Mouse (Mus musculus) hindbrain, postnatal 0 days (tissue): ENCODE measurements around the gene Rpl36a. TPM values are rescaled to one million over a fixed set of nuclear protein-coding genes. Genes with fewer than 3 reads are reported as not detected.

Experiments used
- ATAC-seq: fragments of 200-750 bp; cut with Nextera tagmentation; 2 replicates; pipeline ENCODE4 v1.8.0; 2017; ENCODE audit warnings: mild to moderate bottlenecking, moderate TSS enrichment, moderate library complexity
- DNase-seq: peaks from one replicate; pipeline ENCODE4 v3.0.0-alpha.2; 2015; ENCODE audit warnings: low spot score
- H3K27ac ChIP-seq: fragments of 300-500 bp; sonication (generic); 2 replicates; pipeline ENCODE4 v1.5.1; 2014; ENCODE audit warnings: mild to moderate bottlenecking
- H3K27me3 ChIP-seq: fragments of 300-500 bp; sonication (generic); 2 replicates; pipeline ENCODE4 v1.6.1; 2014; ENCODE audit warnings: low read length, mixed read lengths; ENCODE audit not compliant: insufficient read depth
- H3K36me3 ChIP-seq: fragments of 300-500 bp; sonication (generic); 2 replicates; pipeline ENCODE4 v1.6.1; 2014; ENCODE audit warnings: low read length, mixed read lengths; ENCODE audit not compliant: insufficient read depth
- H3K4me1 ChIP-seq: fragments of 300-500 bp; sonication (generic); 2 replicates; pipeline ENCODE4 v1.6.1; 2014; ENCODE audit warnings: antibody characterized with exemption, low read length, mixed read lengths; ENCODE audit not compliant: insufficient read depth
- H3K4me2 ChIP-seq: fragments of 300-500 bp; sonication (generic); 2 replicates; pipeline ENCODE4 v1.6.1; 2014; ENCODE audit warnings: low read depth, mild to moderate bottlenecking, low read length, moderate library complexity, mixed read lengths
- H3K4me3 ChIP-seq: fragments of 300-500 bp; sonication (generic); 2 replicates; pipeline ENCODE4 v1.5.1; 2014; ENCODE audit warnings: low read length
- H3K9ac ChIP-seq: fragments of 300-500 bp; sonication (generic); replicated peaks from 2 replicates; pipeline ENCODE4 v1.6.1; 2014; ENCODE audit warnings: mild to moderate bottlenecking, low read length, moderate library complexity, mixed read lengths
- H3K9me3 ChIP-seq: fragments of 300-500 bp; sonication (generic); 2 replicates; pipeline ENCODE4 v1.6.1; 2016; ENCODE audit warnings: low read length, mixed read lengths
- CTCF ChIP-seq: IDR thresholded peaks from 2 replicates; pipeline ENCODE4 v1.5.1; 2016; ENCODE audit warnings: antibody characterized with exemption, control low read depth, low read depth
- WGBS: fragments of 180-500 bp; shearing (Covaris S2); extraction: QIAGEN DNeasy Blood & Tissue Kit; methylation state at CpG from one replicate; pipeline ENCODE4 v1.1.7; 2014; 5-methylcytosine and 5-hydroxymethylcytosine counted together
- polyA plus RNA-seq: library from polyadenylated mRNA; unstranded; fragments of >200 nt; fragmentation: Nextera tagmentation; extraction: Ambion mirVana; gene quantifications from 2 replicates; pipeline ENCODE4 v1.2.1, GENCODE M21; 2015
- total RNA-seq: library from RNA; depleted of rRNA; stranded (reverse); fragments of >200 nt; gene quantifications from 2 replicates; pipeline ENCODE4 v1.2.3, GENCODE M21; 2014

The Rpl36a gene
- total and polyA plus RNA-seq, 2 experiments from 2014 or later = 203 to 269 TPM

- Histone ChIP-seq H3K27me3 (no peaks in the 10 kb centered on the region), H3K4me2 (no peak overlapping the region), H3K4me1 (no peaks in the 10 kb centered on the region), H3K9me3 (no peaks in the 10 kb centered on the region), H3K4me3 (no peak overlapping the region), H3K27ac (no peak overlapping the region), H3K9ac (no peak overlapping the region), H3K36me3 (no peaks in the 10 kb centered on the region)
- DNase-seq = no peak
- ATAC-seq = no peak
- 79% methylated on average over 11 of the region's 11 CpGs for WGBS
- TF ChIP-seq CTCF = no peak
Measured at GRCm38 (mm10) chrX:134582270-134582669, 3.2 kb upstream of the Rpl36a start.

- no peaks in the 10 kb centered on the region for H3K27me3 ChIP-seq
Measured at GRCm38 (mm10) chrX:134582888-134583669, 2.4 kb upstream of the Rpl36a start, which contains the start of gene Btk. Btk (minus strand) TSS chrX:134583570.

GRCm38 (mm10) chrX:134586447-134586846 is 993 bp downstream of the Rpl36a start:
- no peak for ATAC-seq
- Histone ChIP-seq H3K27me3 (no peaks in the 10 kb centered on the region), H3K27ac (peak overlapping the region; percentile 71; the same call in 1 of the 2 replicates)

More at GRCm38 (mm10) chrX:134582888-134583669, 2.4 kb upstream of the Rpl36a start, which contains the start of gene Btk:
- 80% methylated on average over 11 of the region's 11 CpGs for WGBS
- Histone ChIP-seq H3K4me1 (no peaks in the 10 kb centered on the region), H3K27ac (no peak within 1 kb of the TSS), H3K9ac (no peak within 1 kb of the TSS), H3K9me3 (no peaks in the 10 kb centered on the region), H3K4me2 (no peak within 1 kb of the TSS), H3K4me3 (no peak within 1 kb of the TSS), H3K36me3 (no peaks in the 10 kb centered on the region)
- DNase-seq (no peak), ATAC-seq (no peak)
- TF ChIP-seq CTCF = no peak

GRCm38 (mm10) chrX:134588261-134588660 is 2.8 kb downstream of the Rpl36a start:
- H3K27me3 ChIP-seq = no peaks in the 10 kb centered on the region
- H3K4me2 ChIP-seq = no peak overlapping the region
- WGBS = 76% methylated on average over 4 of the region's 4 CpGs
- no peak overlapping the region for H3K4me3 ChIP-seq
- no peak for TF ChIP-seq CTCF
- no peak overlapping the region for H3K9ac ChIP-seq
- H3K9me3 ChIP-seq = no peaks in the 10 kb centered on the region
- H3K27ac ChIP-seq = no peak overlapping the region
- no peaks in the 10 kb centered on the region for H3K4me1 ChIP-seq
- H3K36me3 ChIP-seq = no peaks in the 10 kb centered on the region; the same call in 1 of the 2 replicates
- ATAC-seq (no peak), DNase-seq (no peak)

More at GRCm38 (mm10) chrX:134586447-134586846, 993 bp downstream of the Rpl36a start:
- H3K9me3 ChIP-seq = no peaks in the 10 kb centered on the region
- H3K4me1 ChIP-seq = no peaks in the 10 kb centered on the region
- no peak for DNase-seq
- H3K4me3 ChIP-seq = peak overlapping the region; percentile 44
- no peaks in the 10 kb centered on the region; the same call in 1 of the 2 replicates for H3K36me3 ChIP-seq
- 53% methylated on average over 8 of the region's 8 CpGs for WGBS
- peak overlapping the region; percentile 52 for H3K9ac ChIP-seq
- peak overlapping the region; percentile 58 for H3K4me2 ChIP-seq
- TF ChIP-seq CTCF = no peak

- no peak overlapping the region for H3K4me2 ChIP-seq
- DNase-seq = no peak
- no peak overlapping the region for H3K4me3 ChIP-seq
- H3K4me1 ChIP-seq = no peaks in the 10 kb centered on the region
- no peak overlapping the region for H3K9ac ChIP-seq
- H3K9me3 ChIP-seq = no peaks in the 10 kb centered on the region
- no peaks in the 10 kb centered on the region; the same call in 1 of the 2 replicates for H3K36me3 ChIP-seq
- WGBS = 87% methylated on average over 3 of the region's 3 CpGs
- no peak for ATAC-seq
- TF ChIP-seq CTCF = no peak
- H3K27me3 ChIP-seq = no peaks in the 10 kb centered on the region
- H3K27ac ChIP-seq = no peak overlapping the region
Measured at GRCm38 (mm10) chrX:134588997-134589396, 3.5 kb downstream of the Rpl36a start.

- no peak overlapping the region for H3K4me2 ChIP-seq
- H3K36me3 ChIP-seq = no peaks in the 10 kb centered on the region; the same call in 1 of the 2 replicates
- H3K27ac ChIP-seq = no peak overlapping the region
- H3K4me1 ChIP-seq = no peaks in the 10 kb centered on the region
- no peaks in the 10 kb centered on the region for H3K9me3 ChIP-seq
- no peak for ATAC-seq
- TF ChIP-seq CTCF = no peak
- no peaks in the 10 kb centered on the region for H3K27me3 ChIP-seq
- no peak for DNase-seq
- 74% methylated on average over 5 of the region's 5 CpGs for WGBS
- no peak overlapping the region for H3K9ac ChIP-seq
- no peak overlapping the region for H3K4me3 ChIP-seq
Measured at GRCm38 (mm10) chrX:134589836-134590235, 4.4 kb downstream of the Rpl36a start.
